In genomic region chr2:180952731-180953171, GRCm38 (mm10) we compare ENCODE assay signal across 8 mouse cellular contexts. TPM values are rescaled to one million over a fixed set of nuclear protein-coding genes. Genes with fewer than 3 reads are reported as not detected.
DNase-seq lines count a peak whose midpoint lies in the region; ATAC-seq and TF ChIP-seq lines count a peak whose summit lies in the region.

No protein-coding gene starts in this region.

- WGBS in hindbrain, embryonic 12.5 days = 2% methylated on average over 9 of the region's 9 CpGs
- WGBS in midbrain, embryonic 15.5 days = 4% methylated on average over 9 of the region's 9 CpGs
- WGBS in kidney, adult 2 months = 42% methylated on average over 9 of the region's 9 CpGs

- ATAC-seq in hindbrain, embryonic 12.5 days (ENCODE audit: low FRiP score) = peak; percentile 54
- ATAC-seq in midbrain, embryonic 15.5 days (replicated peaks) = peak; percentile 43
- ATAC-seq in megakaryocyte progenitor cell, adult 5-6 weeks (replicated peaks; ENCODE audit: poor library complexity) = no peak

- no peaks in the 10 kb centered on the region for H3K27me3 ChIP-seq in hindbrain, embryonic 12.5 days
- no peaks in the 10 kb centered on the region for H3K27me3 ChIP-seq in midbrain, embryonic 15.5 days (replicated peaks)
- no peaks in the 10 kb centered on the region for H3K27me3 ChIP-seq in kidney, adult 2 months (replicated peaks; ENCODE audit: control insufficient read depth, insufficient read depth, low read length)

- peak overlapping the region; percentile 61 for H3K4me2 ChIP-seq in hindbrain, embryonic 12.5 days (replicated peaks)
- peak overlapping the region; percentile 75 for H3K4me2 ChIP-seq in midbrain, embryonic 15.5 days

- no peak for TF ChIP-seq CTCF in kidney, adult 2 months (conservative IDR thresholded peaks at IDR 0.05; ENCODE audit: insufficient read depth, insufficient read length, low read depth, low read length)

- no peak for TF ChIP-seq POLR2A in kidney, adult 2 months (IDR thresholded peaks at IDR 0.05; ENCODE audit: low read depth, low read length)

- peak overlapping the region; percentile 96 for H3K27ac ChIP-seq in hindbrain, embryonic 12.5 days
- peak overlapping the region; percentile 87 for H3K27ac ChIP-seq in midbrain, embryonic 15.5 days
- no peak overlapping the region for H3K27ac ChIP-seq in kidney, adult 2 months (ENCODE audit: insufficient read depth, low read depth, low read length)

- H3K4me1 ChIP-seq in hindbrain, embryonic 12.5 days = peaks cover 54% of the 10 kb centered on the region
- H3K4me1 ChIP-seq in midbrain, embryonic 15.5 days = peaks cover 38% of the 10 kb centered on the region
- no peaks in the 10 kb centered on the region; the same call in 1 of the 2 replicates for H3K4me1 ChIP-seq in kidney, adult 2 months (ENCODE audit: control insufficient read depth, insufficient read depth, low read length)

- peak overlapping the region; percentile 83 for H3K9ac ChIP-seq in hindbrain, embryonic 12.5 days
- no peak overlapping the region for H3K9ac ChIP-seq in midbrain, embryonic 15.5 days

- peak overlapping the region; percentile 64 for H3K4me3 ChIP-seq in hindbrain, embryonic 12.5 days
- peak overlapping the region; percentile 60 for H3K4me3 ChIP-seq in midbrain, embryonic 15.5 days
- no peak overlapping the region for H3K4me3 ChIP-seq in kidney, adult 2 months (ENCODE audit: insufficient read depth, low read depth, low read length)

- no peaks in the 10 kb centered on the region for H3K36me3 ChIP-seq in hindbrain, embryonic 12.5 days
- H3K36me3 ChIP-seq in midbrain, embryonic 15.5 days (replicated peaks) = no peaks in the 10 kb centered on the region
- H3K36me3 ChIP-seq in kidney, adult 2 months (ENCODE audit: control insufficient read depth, insufficient read depth, low read length) = no peaks in the 10 kb centered on the region

- peak; percentile 37 for DNase-seq in layer of hippocampus, adult 11-12 months (ENCODE audit: low spot score)
- DNase-seq in layer of hippocampus, postnatal 25 days (ENCODE audit: extremely low spot score in 1 of 2, low spot score in 1 of 2) = no peak
- peak; percentile 66 for DNase-seq in embryo, embryonic 11 days
- DNase-seq in adrenal gland, postnatal 25 days = no peak
- no peak for DNase-seq in kidney, adult 2 months

- no peaks in the 10 kb centered on the region for H3K9me3 ChIP-seq in hindbrain, embryonic 12.5 days (replicated peaks)
- H3K9me3 ChIP-seq in midbrain, embryonic 15.5 days = no peaks in the 10 kb centered on the region

RNA-seq across cellular contexts. Expression of gene Nkain4, which starts 1.7 kb away (rescaled TPM):
- total RNA-seq in layer of hippocampus, postnatal 25 days (2021) = 10 to 100 TPM; 62.0 to 63.2 TPM
- polyA plus RNA-seq in hindbrain, embryonic 12.5 days (2016; fragmentation: Nextera tagmentation; extraction: Ambion mirVana) = 81.2 and 86.4 TPM in 2 replicates
- polyA plus RNA-seq in midbrain, embryonic 15.5 days (2015; fragmentation: Nextera tagmentation; extraction: Ambion mirVana) = 77.0 and 94.1 TPM in 2 replicates
- 2.2 and 2.7 TPM in 2 replicates for total RNA-seq in adrenal gland, postnatal 25 days (2021)
- not detected in 2 replicates for total RNA-seq in megakaryocyte progenitor cell, adult 5-6 weeks (2015)
- total RNA-seq in megakaryocyte progenitor cell, adult 5-6 weeks (2017) = not detected in 2 replicates
- 2.0 and 3.7 TPM in 2 replicates for polyA plus RNA-seq in kidney, adult 2 months (2012; rRNA removed)

RNA-seq across cellular contexts. Expression of gene Arfgap1, which starts 14.3 kb away (rescaled TPM):
- 100 to 1,000 TPM; 132 to 136 TPM for total RNA-seq in layer of hippocampus, postnatal 25 days (2021)
- 100 TPM in 2 replicates for polyA plus RNA-seq in hindbrain, embryonic 12.5 days (2016; fragmentation: Nextera tagmentation; extraction: Ambion mirVana)
- 125 and 126 TPM in 2 replicates for polyA plus RNA-seq in midbrain, embryonic 15.5 days (2015; fragmentation: Nextera tagmentation; extraction: Ambion mirVana)
- 48.6 and 65.6 TPM in 2 replicates for total RNA-seq in adrenal gland, postnatal 25 days (2021)
- total RNA-seq in megakaryocyte progenitor cell, adult 5-6 weeks (2015) = 15.6 and 19.1 TPM in 2 replicates
- 30.0 and 32.2 TPM in 2 replicates for total RNA-seq in megakaryocyte progenitor cell, adult 5-6 weeks (2017)
- polyA plus RNA-seq in kidney, adult 2 months (2012; rRNA removed) = 35.6 and 38.9 TPM in 2 replicates

RNA-seq across cellular contexts. Expression of gene Birc7, which starts 23.9 kb away (rescaled TPM):
- total RNA-seq in layer of hippocampus, postnatal 25 days (2021) = under 1 TPM in 1 of 2 experiments, not detected in 1; 0.22 TPM
- 0.41 TPM in 1 of 2 replicates, not detected in the other for polyA plus RNA-seq in hindbrain, embryonic 12.5 days (2016; fragmentation: Nextera tagmentation; extraction: Ambion mirVana)
- 0.10 and 0.31 TPM in 2 replicates for polyA plus RNA-seq in midbrain, embryonic 15.5 days (2015; fragmentation: Nextera tagmentation; extraction: Ambion mirVana)
- total RNA-seq in adrenal gland, postnatal 25 days (2021) = not detected in 2 replicates
- total RNA-seq in megakaryocyte progenitor cell, adult 5-6 weeks (2015) = not detected in 2 replicates
- not detected in 2 replicates for total RNA-seq in megakaryocyte progenitor cell, adult 5-6 weeks (2017)
- polyA plus RNA-seq in kidney, adult 2 months (2012; rRNA removed) = not detected in 2 replicates

RNA-seq across cellular contexts. Expression of gene Ythdf1, which starts 32.0 kb away (rescaled TPM):
- total RNA-seq in layer of hippocampus, postnatal 25 days (2021) = 10 to 100 TPM; 58.7 to 62.5 TPM
- polyA plus RNA-seq in hindbrain, embryonic 12.5 days (2016; fragmentation: Nextera tagmentation; extraction: Ambion mirVana) = 61.0 and 65.0 TPM in 2 replicates
- 52.0 and 52.2 TPM in 2 replicates for polyA plus RNA-seq in midbrain, embryonic 15.5 days (2015; fragmentation: Nextera tagmentation; extraction: Ambion mirVana)
- total RNA-seq in adrenal gland, postnatal 25 days (2021) = 43.5 and 54.0 TPM in 2 replicates
- total RNA-seq in megakaryocyte progenitor cell, adult 5-6 weeks (2015) = 69.2 and 75.6 TPM in 2 replicates
- 27.0 and 32.9 TPM in 2 replicates for total RNA-seq in megakaryocyte progenitor cell, adult 5-6 weeks (2017)
- polyA plus RNA-seq in kidney, adult 2 months (2012; rRNA removed) = 33.9 and 34.8 TPM in 2 replicates

RNA-seq across cellular contexts. Expression of gene Col20a1, which starts 33.6 kb away (rescaled TPM):
- 1 to 10 TPM; 1.3 to 3.0 TPM for total RNA-seq in layer of hippocampus, postnatal 25 days (2021)
- 1.8 and 2.1 TPM in 2 replicates for polyA plus RNA-seq in hindbrain, embryonic 12.5 days (2016; fragmentation: Nextera tagmentation; extraction: Ambion mirVana)
- polyA plus RNA-seq in midbrain, embryonic 15.5 days (2015; fragmentation: Nextera tagmentation; extraction: Ambion mirVana) = 0.11 and 0.22 TPM in 2 replicates
- 2.6 and 3.4 TPM in 2 replicates for total RNA-seq in adrenal gland, postnatal 25 days (2021)
- 0.12 and 0.42 TPM in 2 replicates for total RNA-seq in megakaryocyte progenitor cell, adult 5-6 weeks (2015)
- 0.10 TPM in 1 of 2 replicates, not detected in the other for total RNA-seq in megakaryocyte progenitor cell, adult 5-6 weeks (2017)
- 1.2 and 1.3 TPM in 2 replicates for polyA plus RNA-seq in kidney, adult 2 months (2012; rRNA removed)

Comparison
In these comparisons a context has a peak if more than half of its experiments do, and no peak if none do; other contexts are left out.
1. DNase-seq: peak in layer of hippocampus, adult 11-12 months (single experiment) and embryo, embryonic 11 days (single experiment); none in layer of hippocampus, postnatal 25 days (0 of 2), adrenal gland, postnatal 25 days (single experiment) and kidney, adult 2 months (single experiment).
2. RNA of gene Nkain4, which starts 1.7 kb away (total RNA-seq): 62.0 to 63.2 TPM in layer of hippocampus, postnatal 25 days; 2.2 to 2.7 TPM in adrenal gland, postnatal 25 days and not detected in megakaryocyte progenitor cell, adult 5-6 weeks; every median in the first group is over 10 times any median in the second.